Mouse (Mus musculus) CH12.LX (cell line): ENCODE data around the gene Hba-a1. TPM values are rescaled to one million over a fixed set of nuclear protein-coding genes. Genes with fewer than 3 reads are reported as not detected.

Experiments
- DNase-seq: peaks from one replicate; pipeline ENCODE4 v3.0.0-alpha.2; 2013; ENCODE audit errors: extremely low read depth
- H3K27ac ChIP-seq: 2 replicates; pipeline ENCODE4 v1.5.1; 2012; ENCODE audit warnings: low read depth, mild to moderate bottlenecking, control low read depth, moderate library complexity; ENCODE audit not compliant: insufficient read depth
- H3K27me3 ChIP-seq: replicated peaks from 2 replicates; pipeline ENCODE3; 2012; ENCODE audit warnings: inconsistent platforms
- H3K36me3 ChIP-seq, 2 experiments: replicated peaks in 1 of 2; 2 replicates each; pipeline versions ENCODE3 to v1.6.1; 2012; ENCODE audit warnings: inconsistent platforms in 1 of 2, low read length in 1 of 2, mild to moderate bottlenecking in 1 of 2, mixed read lengths in 1 of 2, moderate library complexity in 1 of 2; ENCODE audit not compliant: control insufficient read depth in 1 of 2, insufficient read depth in 1 of 2
- H3K4me1 ChIP-seq, 2 experiments: 2 replicates each; pipeline ENCODE4 v1.6.1; 2012; ENCODE audit warnings: inconsistent platforms in 1 of 2, moderate library complexity in 1 of 2; ENCODE audit not compliant: insufficient read depth in 2 of 2, control insufficient read depth in 1 of 2
- H3K4me2 ChIP-seq: 2 replicates; pipeline ENCODE4 v1.6.1; 2012; ENCODE audit warnings: low read depth, mild to moderate bottlenecking, control low read depth; ENCODE audit not compliant: poor library complexity, insufficient read depth, severe bottlenecking
- H3K4me3 ChIP-seq, 3 experiments: fragments of 150-350 bp in 1 of 3; sonication (generic) in 1 of 3; replicated peaks in 1 of 3; 2 replicates each; pipeline versions ENCODE3 to v1.5.1; 2011 to 2012; ENCODE audit warnings: low read depth in 2 of 3, low read length in 2 of 3, mild to moderate bottlenecking in 2 of 3, moderate library complexity in 2 of 3, control low read depth in 1 of 3, improper control_type of control experiment in 1 of 3, inconsistent platforms in 1 of 3, mixed read lengths in 1 of 3; ENCODE audit not compliant: poor library complexity in 1 of 3
- H3K79me2 ChIP-seq: replicated peaks from 2 replicates; pipeline ENCODE4 v1.6.1; 2012; ENCODE audit warnings: mild to moderate bottlenecking, moderate library complexity; ENCODE audit not compliant: control insufficient read depth, poor library complexity, insufficient read depth, severe bottlenecking; ENCODE audit errors: extremely low read depth
- H3K9ac ChIP-seq: 2 replicates; pipeline ENCODE4 v1.6.1; 2012; ENCODE audit warnings: low read depth, mild to moderate bottlenecking, control low read depth, moderate library complexity; ENCODE audit not compliant: insufficient read depth
- H3K9me3 ChIP-seq: replicated peaks from 2 replicates; pipeline ENCODE3; 2012; ENCODE audit warnings: low read length, inconsistent platforms, mixed read lengths
- BHLHE40 ChIP-seq: IDR thresholded peaks from 2 replicates; pipeline ENCODE4 v1.6.1; 2011; ENCODE audit warnings: mild to moderate bottlenecking, low read depth, low read length, improper control_type of control experiment
- CHD1 ChIP-seq: IDR thresholded peaks from 2 replicates; pipeline ENCODE4 v1.6.1; 2012; ENCODE audit warnings: low read depth, low read length, improper control_type of control experiment, inconsistent platforms
- CTCF ChIP-seq, 2 experiments: IDR thresholded peaks in 1 of 2; conservative IDR thresholded peaks in 1 of 2; 2 replicates each; pipeline ENCODE4 v1.5.1; 2011 to 2012; ENCODE audit warnings: low read depth in 2 of 2, low read length in 2 of 2, improper control_type of control experiment in 1 of 2, inconsistent platforms in 1 of 2, mild to moderate bottlenecking in 1 of 2, moderate library complexity in 1 of 2
- E2F4 ChIP-seq: IDR thresholded peaks from 2 replicates; pipeline ENCODE4 v1.6.1; 2011; ENCODE audit warnings: low read depth, low read length, improper control_type of control experiment; ENCODE audit not compliant: insufficient replicate concordance
- ELF1 ChIP-seq: IDR thresholded peaks from 2 replicates; pipeline ENCODE4 v1.6.1; 2014; ENCODE audit warnings: low read depth, mild to moderate bottlenecking, inconsistent platforms, low read length, improper control_type of control experiment
- EP300 ChIP-seq: IDR thresholded peaks from 2 replicates; pipeline ENCODE4 v1.6.1; 2011; ENCODE audit warnings: low read length, improper control_type of control experiment
- ETS1 ChIP-seq: conservative IDR thresholded peaks from 2 replicates; pipeline ENCODE4 v1.6.1; 2012; ENCODE audit warnings: low read depth, mild to moderate bottlenecking, inconsistent platforms, low read length, improper control_type of control experiment, moderate library complexity
- HCFC1 ChIP-seq: IDR thresholded peaks from 2 replicates; pipeline ENCODE4 v1.6.1; 2012; ENCODE audit warnings: low read depth, mild to moderate bottlenecking, inconsistent platforms, low read length, improper control_type of control experiment
- MAFK ChIP-seq: IDR thresholded peaks from 2 replicates; pipeline ENCODE4 v1.6.1; 2011; ENCODE audit warnings: low read length, improper control_type of control experiment; ENCODE audit not compliant: insufficient replicate concordance
- MAX ChIP-seq: IDR thresholded peaks from 2 replicates; pipeline ENCODE4 v1.6.1; 2011; ENCODE audit warnings: low read length, improper control_type of control experiment
- MYC ChIP-seq: IDR thresholded peaks from 2 replicates; pipeline ENCODE4 v1.6.1; 2011; ENCODE audit warnings: low read depth, mild to moderate bottlenecking, improper control_type of control experiment, low read length
- NELFE ChIP-seq: IDR thresholded peaks from 2 replicates; pipeline ENCODE4 v1.6.1; 2011; ENCODE audit warnings: low read depth, low read length, improper control_type of control experiment
- NRF1 ChIP-seq: IDR thresholded peaks from 2 replicates; pipeline ENCODE4 v1.6.1; 2014; ENCODE audit warnings: low read depth, mild to moderate bottlenecking, inconsistent platforms, low read length, improper control_type of control experiment, moderate library complexity
- POLR2AphosphoS2 ChIP-seq: IDR thresholded peaks from 2 replicates; pipeline ENCODE4 v1.6.1; 2011; ENCODE audit warnings: low read depth, low read length, improper control_type of control experiment
- RAD21 ChIP-seq: IDR thresholded peaks from 2 replicates; pipeline ENCODE4 v1.6.1; 2011; ENCODE audit warnings: low read depth, mild to moderate bottlenecking, low read length, improper control_type of control experiment, moderate library complexity
- RCOR1 ChIP-seq: conservative IDR thresholded peaks from 2 replicates; pipeline ENCODE4 v1.6.1; 2012; ENCODE audit warnings: low read depth, mild to moderate bottlenecking, inconsistent platforms, low read length, improper control_type of control experiment
- SIN3A ChIP-seq: IDR thresholded peaks from 2 replicates; pipeline ENCODE4 v1.6.1; 2012; ENCODE audit warnings: low read length, improper control_type of control experiment, inconsistent platforms
- SMC3 ChIP-seq: IDR thresholded peaks from 2 replicates; pipeline ENCODE4 v1.6.1; 2011; ENCODE audit warnings: low read depth, low read length, improper control_type of control experiment
- UBTF ChIP-seq: IDR thresholded peaks from 2 replicates; pipeline ENCODE4 v1.6.1; 2012; ENCODE audit warnings: low read depth, mild to moderate bottlenecking, inconsistent platforms, low read length, improper control_type of control experiment, moderate library complexity
- USF1 ChIP-seq: IDR thresholded peaks from 2 replicates; pipeline ENCODE4 v1.6.1; 2014; ENCODE audit warnings: low read depth, mild to moderate bottlenecking, inconsistent platforms, low read length, improper control_type of control experiment
- USF2 ChIP-seq: conservative IDR thresholded peaks from 2 replicates; pipeline ENCODE4 v1.6.1; 2011; ENCODE audit warnings: low read depth, low read length, improper control_type of control experiment
- ZC3H11A ChIP-seq: IDR thresholded peaks from 2 replicates; pipeline ENCODE4 v1.6.1; 2012; ENCODE audit warnings: low read depth, mild to moderate bottlenecking, inconsistent platforms, low read length, improper control_type of control experiment
- ZMIZ1 ChIP-seq: IDR thresholded peaks from 2 replicates; pipeline ENCODE4 v1.6.1; 2012; ENCODE audit warnings: low read depth, mild to moderate bottlenecking, inconsistent platforms, low read length, improper control_type of control experiment
- dilution Hi-C: fragments of 300-500 bp; cut with MboI; formaldehyde crosslinking; loops from 2 replicates; pipeline ENCODE4 v1.14.3; 2020; ENCODE audit warnings: low sequenced_read_pairs; ENCODE audit not compliant: extremely low pct_unique_long_range_greater_than_20kb, extremely low pct_ligation_motif_present
- in situ Hi-C: fragments of 300-500 bp; cut with MboI; formaldehyde crosslinking; loops from 3 replicates; pipeline ENCODE4 v1.14.3; 2019; ENCODE audit warnings: low sequenced_read_pairs, low pct_ligation_motif_present, low pct_unique_long_range_greater_than_20kb, mixed read lengths
- polyA plus RNA-seq: library from polyadenylated mRNA; unstranded; fragments of >175 nt; gene quantifications from 2 replicates; pipeline ENCODE4 v1.2.1, GENCODE M21; 2012; ENCODE audit warnings: low read depth; ENCODE audit not compliant: insufficient read length
- total RNA-seq, 2 experiments: library from RNA; depleted of rRNA; stranded (reverse); fragments of 300-350 nt in 1 of 2; fragments of >200 nt in 1 of 2; gene quantifications; 2 replicates each; pipeline ENCODE4 v1.2.3; 2012 to 2014

The Hba-a1 gene
- total and polyA plus RNA-seq, 3 experiments, result 4.7 to 5.2 (median 4.9) TPM

DNA sequence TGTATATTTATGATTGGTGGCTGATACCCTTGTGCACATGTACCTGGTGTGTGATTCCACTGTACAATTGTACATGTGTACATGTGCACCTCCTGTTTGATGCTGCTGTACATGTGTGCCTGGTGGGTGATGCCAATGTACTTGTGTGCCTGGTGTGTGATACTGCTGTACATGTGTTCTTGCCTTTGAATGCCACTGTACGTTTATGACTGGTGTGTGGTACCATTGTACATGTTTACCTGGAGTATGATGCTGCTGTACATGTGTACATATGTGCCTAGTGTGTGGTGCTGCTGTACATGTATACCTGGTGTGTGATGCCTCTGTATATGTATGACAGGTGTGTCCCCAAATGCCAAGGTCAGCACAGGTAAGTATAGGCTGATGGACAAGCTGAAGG, 18.2 kb downstream of the Hba-a1 start:
- no peak overlapping the region for H3K9ac ChIP-seq
- H3K36me3 ChIP-seq, result no peaks in the 10 kb centered on the region
- dilution Hi-C loops (no loop called here), in situ Hi-C loops (loop anchor here (10.0 to 25.0 kb wide), 2 partner anchors 117 to 314 kb away; no protein-coding TSS in a partner anchor)
- peaks cover 21% of the 10 kb centered on the region for H3K27me3 ChIP-seq
- TF ChIP-seq ZC3H11A (no peak), ETS1 (no peak), USF2 (no peak), SMC3 (no peak), RCOR1 (no peak), CTCF (conservative IDR thresholded peaks at IDR 0.05 in 1 of 2, IDR thresholded peaks at IDR 0.05 in 1 of 2; ENCODE audit: low read depth in 2 of 2, low read length in 2 of 2) (no peak), NRF1 (no peak), ELF1 (no peak), MAX (no peak), MAFK (no peak), BHLHE40 (no peak), E2F4 (no peak), EP300 (no peak), NELFE (no peak)
- H3K9me3 ChIP-seq, result no peaks in the 10 kb centered on the region
- no peak overlapping the region for H3K4me3 ChIP-seq
- no peak overlapping the region for H3K4me2 ChIP-seq
- no peak for DNase-seq
- 0 out of 4 replicates have a peak, but pooled peaks cover 0 to 5% of the 10 kb centered on the region in 2 experiments for H3K4me1 ChIP-seq
- H3K79me2 ChIP-seq, result no peaks in the 10 kb centered on the region
- no peak overlapping the region for H3K27ac ChIP-seq

DNA sequence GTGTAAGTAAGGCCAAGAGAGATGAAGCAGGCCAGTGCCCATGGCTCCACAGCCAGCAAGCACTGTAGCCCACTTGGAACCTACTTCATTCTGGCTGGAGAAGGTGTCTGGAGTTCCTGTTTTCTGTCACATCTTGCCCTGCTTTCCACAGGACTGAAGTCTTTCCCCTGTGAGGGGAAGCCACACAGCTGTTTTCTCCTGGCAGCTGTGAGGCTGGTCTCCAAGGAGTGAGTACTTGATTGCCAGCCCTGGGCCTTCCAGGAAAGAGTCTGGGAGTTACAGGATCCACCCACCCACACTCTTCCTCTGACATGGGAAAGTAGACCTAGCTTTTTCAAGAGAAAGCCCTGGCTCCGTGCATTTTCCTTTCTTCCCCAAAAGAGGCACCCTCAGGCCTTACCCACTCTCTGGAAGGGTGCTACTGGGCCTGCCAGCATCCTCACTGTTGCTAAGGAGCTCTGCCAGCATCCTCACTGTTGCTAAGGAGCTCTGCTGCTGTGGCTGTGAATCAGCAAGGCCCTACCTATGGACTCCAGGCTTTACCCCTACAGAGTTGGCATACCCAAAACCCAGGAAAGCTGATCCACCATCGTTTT, 19.6 kb downstream of the Hba-a1 start:
- TF ChIP-seq MYC (no peak), ZMIZ1 (no peak), ELF1 (no peak), CHD1 (no peak), E2F4 (no peak), USF1 (no peak), MAFK (no peak), RAD21 (no peak), SMC3 (no peak), HCFC1 (no peak), SIN3A (no peak), POLR2AphosphoS2 (no peak), UBTF (no peak)
- in situ Hi-C loops (loop anchor here (10.0 to 25.0 kb wide), 2 partner anchors 118 to 316 kb away; no protein-coding TSS in a partner anchor), dilution Hi-C loops (no loop called here)
- Histone ChIP-seq H3K9me3 (no peaks in the 10 kb centered on the region), H3K27me3 (peaks cover 21% of the 10 kb centered on the region), H3K27ac (no peak overlapping the region), H3K36me3 (no peaks in the 10 kb centered on the region), H3K79me2 (no peaks in the 10 kb centered on the region), H3K4me2 (no peak overlapping the region), H3K4me1 (0 out of 4 replicates have a peak, but pooled peaks cover 0 to 5% of the 10 kb centered on the region in 2 experiments), H3K4me3 (no peak overlapping the region), H3K9ac (no peak overlapping the region)
- DNase-seq, result no peak
